Mouse (Mus musculus): ENCODE measurements around the gene Trmt1. TPM values are rescaled to one million over a fixed set of nuclear protein-coding genes. Genes with fewer than 3 reads are reported as not detected.

The Trmt1 gene
- total and polyA plus RNA-seq, 3 experiments = 77.0 to 160 (median 157) TPM

DNA sequence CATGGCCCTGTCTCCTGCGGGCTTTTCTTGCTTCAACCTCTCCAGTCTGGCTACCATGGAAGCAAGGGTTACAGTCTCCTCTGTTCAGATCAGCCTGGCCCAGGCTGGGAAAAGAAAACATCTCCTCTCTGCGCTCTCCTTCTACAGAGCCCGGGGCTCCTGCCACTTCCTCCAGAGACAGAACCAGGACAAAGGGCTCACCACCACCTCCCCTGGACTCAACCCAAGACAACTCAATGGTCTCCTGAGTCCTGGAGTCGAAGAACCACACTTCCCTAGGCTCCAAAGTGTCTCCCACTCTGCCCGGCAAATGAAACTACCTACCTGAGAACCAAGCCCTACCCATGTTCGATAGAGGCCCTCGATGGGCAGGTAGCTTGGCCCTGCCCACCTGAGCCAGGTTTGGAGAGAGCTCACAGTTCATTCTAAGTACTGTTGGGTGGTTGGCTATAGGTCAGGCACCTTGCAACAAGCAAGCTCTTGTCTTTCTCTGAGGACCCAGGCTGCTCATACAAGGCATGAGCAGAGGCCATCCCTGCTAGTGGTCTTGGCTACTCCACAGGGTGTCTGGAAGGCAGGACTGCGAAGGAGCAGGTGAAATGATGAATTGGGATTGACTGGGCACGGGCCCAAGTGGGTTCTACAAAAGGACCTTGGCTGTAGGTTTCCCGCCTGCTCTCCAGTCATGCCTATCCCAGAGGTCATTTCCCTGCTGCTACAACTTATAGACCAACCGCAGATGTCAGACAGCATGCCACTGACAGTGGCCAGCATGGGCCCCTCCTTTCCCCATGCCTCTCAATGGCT lies 45.5 kb downstream of the Trmt1 start:
- no peak overlapping the region for H3K9ac ChIP-seq (ENCODE audit: insufficient read depth, low read depth)
- dilution Hi-C loops (cut with MboI; ENCODE audit: extremely low pct_ligation_motif_present, extremely low pct_unique_long_range_greater_than_20kb, low sequenced_read_pairs) = no loop called here
- TF ChIP-seq USF1 (IDR thresholded peaks at IDR 0.05; ENCODE audit: low read depth, low read length) (no peak), TBP (conservative IDR thresholded peaks at IDR 0.05; ENCODE audit: low read depth, low read length) (no peak), NELFE (IDR thresholded peaks at IDR 0.05; ENCODE audit: low read depth, low read length) (no peak), UBTF (IDR thresholded peaks at IDR 0.05; ENCODE audit: low read depth, low read length) (no peak)
- H3K4me2 ChIP-seq (ENCODE audit: insufficient read depth, low read depth, poor library complexity, severe bottlenecking) = no peak overlapping the region
- no peak overlapping the region for H3K4me3 ChIP-seq (replicated peaks in 1 of 3; ENCODE audit: low read depth in 2 of 3, low read length in 2 of 3, poor library complexity in 1 of 3)
- no peak overlapping the region for H3K27ac ChIP-seq (ENCODE audit: insufficient read depth, low read depth)
- no peaks in the 10 kb centered on the region for H3K36me3 ChIP-seq (replicated peaks in 1 of 2; ENCODE audit: control insufficient read depth in 1 of 2, insufficient read depth in 1 of 2, low read length in 1 of 2)
- H3K27me3 ChIP-seq (replicated peaks) = peaks cover 63% of the 10 kb centered on the region
- H3K79me2 ChIP-seq (replicated peaks; ENCODE audit: control insufficient read depth, extremely low read depth, insufficient read depth, poor library complexity, severe bottlenecking) = no peaks in the 10 kb centered on the region
- no peak for DNase-seq (ENCODE audit: extremely low read depth)
- H3K4me1 ChIP-seq (ENCODE audit: control insufficient read depth in 1 of 2, insufficient read depth in 2 of 2) = peaks cover 0 to 7% of the 10 kb centered on the region in 2 experiments; a peak in 3 of 4 replicates
- H3K9me3 ChIP-seq (replicated peaks; ENCODE audit: low read length) = no peaks in the 10 kb centered on the region
- in situ Hi-C loops (cut with MboI; ENCODE audit: low pct_ligation_motif_present, low pct_unique_long_range_greater_than_20kb, low sequenced_read_pairs) = no loop called here

DNA sequence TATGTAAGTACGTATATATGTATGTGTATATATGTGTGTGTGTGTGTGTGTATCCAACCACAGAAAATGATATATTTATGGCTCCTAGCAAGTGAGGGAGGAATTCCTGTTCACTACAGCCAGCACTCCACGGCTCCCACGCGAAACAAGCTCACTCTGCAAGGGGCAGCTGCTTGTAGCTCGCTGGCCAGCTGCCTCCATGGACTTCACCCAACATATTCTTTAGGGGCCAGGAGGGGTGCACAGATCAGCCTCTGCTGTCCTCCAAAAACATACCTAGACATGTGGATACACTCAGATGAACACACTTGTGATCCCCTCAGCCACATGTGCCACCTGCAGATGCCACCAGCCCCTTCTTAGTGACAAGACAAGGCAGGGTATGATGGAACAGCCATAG lies 46.4 kb downstream of the Trmt1 start:
- no peak for DNase-seq (ENCODE audit: extremely low read depth)
- Histone ChIP-seq H3K4me3 (replicated peaks in 1 of 3; ENCODE audit: low read depth in 2 of 3, low read length in 2 of 3, poor library complexity in 1 of 3) (no peak overlapping the region), H3K36me3 (replicated peaks in 1 of 2; ENCODE audit: control insufficient read depth in 1 of 2, insufficient read depth in 1 of 2, low read length in 1 of 2) (no peaks in the 10 kb centered on the region), H3K4me1 (ENCODE audit: control insufficient read depth in 1 of 2, insufficient read depth in 2 of 2) (peaks cover 0 to 11% of the 10 kb centered on the region in 2 experiments; a peak in 3 of 4 replicates), H3K9me3 (replicated peaks; ENCODE audit: low read length) (no peaks in the 10 kb centered on the region), H3K79me2 (replicated peaks; ENCODE audit: control insufficient read depth, extremely low read depth, insufficient read depth, poor library complexity, severe bottlenecking) (no peaks in the 10 kb centered on the region), H3K4me2 (ENCODE audit: insufficient read depth, low read depth, poor library complexity, severe bottlenecking) (no peak overlapping the region), H3K9ac (ENCODE audit: insufficient read depth, low read depth) (no peak overlapping the region), H3K27me3 (replicated peaks) (peaks cover 67% of the 10 kb centered on the region), H3K27ac (ENCODE audit: insufficient read depth, low read depth) (no peak overlapping the region)
- dilution Hi-C loops (cut with MboI; ENCODE audit: extremely low pct_ligation_motif_present, extremely low pct_unique_long_range_greater_than_20kb, low sequenced_read_pairs) = no loop called here
- TF ChIP-seq MAFK (IDR thresholded peaks at IDR 0.05; ENCODE audit: insufficient replicate concordance, low read length) (no peak), ELF1 (IDR thresholded peaks at IDR 0.05; ENCODE audit: low read depth, low read length) (no peak), RAD21 (IDR thresholded peaks at IDR 0.05; ENCODE audit: low read depth, low read length) (no peak), SMC3 (IDR thresholded peaks at IDR 0.05; ENCODE audit: low read depth, low read length) (no peak), CTCF (conservative IDR thresholded peaks at IDR 0.05 in 1 of 2, IDR thresholded peaks at IDR 0.05 in 1 of 2; ENCODE audit: low read depth in 2 of 2, low read length in 2 of 2) (no peak), USF1 (IDR thresholded peaks at IDR 0.05; ENCODE audit: low read depth, low read length) (no peak), ETS1 (conservative IDR thresholded peaks at IDR 0.05; ENCODE audit: low read depth, low read length) (no peak)
- in situ Hi-C loops (cut with MboI; ENCODE audit: low pct_ligation_motif_present, low pct_unique_long_range_greater_than_20kb, low sequenced_read_pairs) = no loop called here

DNA sequence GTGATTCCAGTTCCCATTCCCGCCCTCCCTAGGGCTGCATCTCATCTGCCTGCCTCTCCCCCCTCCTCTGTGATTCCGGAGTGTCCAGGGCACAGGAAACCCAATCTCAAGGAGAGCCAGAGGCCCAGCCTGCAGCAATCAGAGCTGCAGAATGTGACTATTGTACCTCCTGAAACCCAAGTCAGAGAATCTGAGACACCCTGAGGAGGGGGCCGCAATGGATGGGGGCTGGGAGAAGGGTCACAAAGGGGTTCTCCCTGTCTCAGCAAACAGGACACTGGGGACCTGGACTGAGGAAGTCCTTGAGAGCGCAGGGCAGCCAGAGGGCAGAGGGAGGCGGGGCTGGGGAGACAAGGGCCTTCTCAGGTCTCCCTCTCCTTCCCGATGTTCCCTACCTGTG lies 46.9 kb downstream of the Trmt1 start:
- no peaks in the 10 kb centered on the region for H3K36me3 ChIP-seq (replicated peaks in 1 of 2; ENCODE audit: control insufficient read depth in 1 of 2, insufficient read depth in 1 of 2, low read length in 1 of 2)

More for the DNA sequence above, 46.9 kb downstream of the Trmt1 start:
- Histone ChIP-seq H3K79me2 (replicated peaks; ENCODE audit: control insufficient read depth, extremely low read depth, insufficient read depth, poor library complexity, severe bottlenecking) (no peaks in the 10 kb centered on the region), H3K27me3 (replicated peaks) (peaks cover 68% of the 10 kb centered on the region), H3K4me3 (replicated peaks in 1 of 3; ENCODE audit: low read depth in 2 of 3, low read length in 2 of 3, poor library complexity in 1 of 3) (no peak overlapping the region), H3K4me2 (ENCODE audit: insufficient read depth, low read depth, poor library complexity, severe bottlenecking) (no peak overlapping the region), H3K27ac (ENCODE audit: insufficient read depth, low read depth) (no peak overlapping the region), H3K9me3 (replicated peaks; ENCODE audit: low read length) (no peaks in the 10 kb centered on the region), H3K9ac (ENCODE audit: insufficient read depth, low read depth) (no peak overlapping the region), H3K4me1 (ENCODE audit: control insufficient read depth in 1 of 2, insufficient read depth in 2 of 2) (peaks cover 3 to 15% of the 10 kb centered on the region in 2 experiments)
- dilution Hi-C loops (cut with MboI; ENCODE audit: extremely low pct_ligation_motif_present, extremely low pct_unique_long_range_greater_than_20kb, low sequenced_read_pairs) (no loop called here), in situ Hi-C loops (cut with MboI; ENCODE audit: low pct_ligation_motif_present, low pct_unique_long_range_greater_than_20kb, low sequenced_read_pairs) (no loop called here)
- no peak for DNase-seq (ENCODE audit: extremely low read depth)
- TF ChIP-seq POLR2A (IDR thresholded peaks at IDR 0.05; ENCODE audit: low read depth, low read length) = no peak
- TF ChIP-seq ELF1 (IDR thresholded peaks at IDR 0.05; ENCODE audit: low read depth, low read length) = no peak
- no peak for TF ChIP-seq MXI1 (IDR thresholded peaks at IDR 0.05; ENCODE audit: low read depth, low read length)
- TF ChIP-seq MAFK (IDR thresholded peaks at IDR 0.05; ENCODE audit: insufficient replicate concordance, low read length) = no peak
- TF ChIP-seq KAT2A (IDR thresholded peaks at IDR 0.05; ENCODE audit: insufficient replicate concordance, low read length) = no peak
- TF ChIP-seq ZKSCAN1 (IDR thresholded peaks at IDR 0.05; ENCODE audit: borderline replicate concordance, low read depth, low read length) = no peak
- TF ChIP-seq MYC (IDR thresholded peaks at IDR 0.05; ENCODE audit: low read depth, low read length) = no peak
- TF ChIP-seq RCOR1 (conservative IDR thresholded peaks at IDR 0.05; ENCODE audit: low read depth, low read length) = no peak
- TF ChIP-seq ETS1 (conservative IDR thresholded peaks at IDR 0.05; ENCODE audit: low read depth, low read length) = no peak
- no peak for TF ChIP-seq MAZ (IDR thresholded peaks at IDR 0.05; ENCODE audit: low read depth, low read length)
- TF ChIP-seq USF1 (IDR thresholded peaks at IDR 0.05; ENCODE audit: low read depth, low read length) = no peak
- TF ChIP-seq TCF12 (IDR thresholded peaks at IDR 0.05; ENCODE audit: low read depth, low read length) = no peak
- TF ChIP-seq NRF1 (IDR thresholded peaks at IDR 0.05; ENCODE audit: low read depth, low read length) = no peak
- no peak for TF ChIP-seq CHD2 (IDR thresholded peaks at IDR 0.05; ENCODE audit: low read length)
- no peak for TF ChIP-seq ZC3H11A (IDR thresholded peaks at IDR 0.05; ENCODE audit: low read depth, low read length)
